Mouse (Mus musculus) cerebellum, postnatal 10 days (tissue): ENCODE results near the gene Tdg.

Source experiments
- DNase-seq, 2 experiments: peaks; one replicate each; pipeline ENCODE4 v3.0.0; 2021; ENCODE audit warnings: mixed read lengths in 2 of 2

Tdg gene

GRCm38 (mm10) chr10:82663289-82663688 is 33.7 kb downstream of the Tdg start:
- DNase-seq: no peak

- no peak for DNase-seq
These were observed 36.3 kb downstream of the Tdg start for GRCm38 (mm10) chr10:82665951-82666350.

DNA sequence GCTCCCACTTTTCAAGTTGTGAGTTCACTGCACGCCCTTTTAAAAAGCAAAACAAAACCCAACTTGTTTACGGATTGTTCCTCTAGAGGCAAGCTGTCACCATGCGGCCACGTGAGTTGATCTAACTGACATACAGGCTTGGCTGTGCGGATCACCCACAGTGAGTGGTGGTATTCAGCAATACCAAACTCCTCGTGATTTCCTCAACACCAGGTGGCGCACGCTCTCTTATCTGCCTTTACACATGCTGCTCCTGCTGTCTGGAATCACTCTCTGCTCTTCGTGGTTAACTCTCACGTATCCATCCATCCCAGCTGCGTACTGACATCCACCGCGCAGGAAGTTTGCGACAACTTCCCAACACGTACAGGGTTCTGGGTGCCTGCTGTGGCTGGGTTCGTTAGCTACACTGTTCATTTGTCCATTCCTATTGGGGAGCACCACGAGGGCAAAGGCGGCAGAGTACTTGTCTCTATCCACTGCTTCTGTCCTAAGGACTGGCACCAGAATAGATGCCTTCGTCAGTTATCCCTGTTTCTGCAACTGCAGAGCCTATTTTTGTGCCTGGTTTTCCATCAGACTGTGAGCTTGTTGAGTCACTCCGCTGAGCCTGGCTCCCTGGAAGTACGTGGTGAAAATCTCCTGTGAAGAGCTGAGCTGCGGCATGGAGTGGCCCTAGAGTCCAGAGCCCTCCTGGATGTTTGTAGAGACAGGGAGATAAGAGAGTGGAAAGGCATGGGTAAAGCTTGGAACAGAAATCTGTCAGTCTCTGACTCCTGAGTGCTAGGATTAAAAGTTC is 37.0 kb downstream of the Tdg start:
- DNase-seq: peak; percentile 97

DNA sequence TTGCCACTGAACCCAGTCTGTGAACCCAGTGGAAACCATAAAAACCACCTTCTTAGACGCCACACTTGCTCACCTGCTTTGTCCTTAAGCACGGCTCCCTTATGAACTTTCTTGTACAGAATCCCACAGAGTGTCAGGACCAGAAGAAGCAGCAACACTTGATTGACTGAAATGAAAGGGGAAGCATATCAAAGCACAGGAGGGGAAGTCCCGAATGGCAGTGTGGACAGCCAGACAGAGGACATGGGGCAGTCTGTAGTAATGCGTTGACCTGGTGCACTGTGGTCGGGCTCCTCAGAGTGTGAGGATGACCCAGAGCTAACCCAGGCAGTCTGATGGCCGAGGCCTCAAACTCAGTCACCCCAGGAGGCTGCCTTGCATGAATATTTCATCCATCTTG is 40.6 kb downstream of the Tdg start:
- no peak for DNase-seq

- DNase-seq: peak; percentile 98
These were observed 47.3 kb downstream of the Tdg start for GRCm38 (mm10) chr10:82676949-82677348.

DNA sequence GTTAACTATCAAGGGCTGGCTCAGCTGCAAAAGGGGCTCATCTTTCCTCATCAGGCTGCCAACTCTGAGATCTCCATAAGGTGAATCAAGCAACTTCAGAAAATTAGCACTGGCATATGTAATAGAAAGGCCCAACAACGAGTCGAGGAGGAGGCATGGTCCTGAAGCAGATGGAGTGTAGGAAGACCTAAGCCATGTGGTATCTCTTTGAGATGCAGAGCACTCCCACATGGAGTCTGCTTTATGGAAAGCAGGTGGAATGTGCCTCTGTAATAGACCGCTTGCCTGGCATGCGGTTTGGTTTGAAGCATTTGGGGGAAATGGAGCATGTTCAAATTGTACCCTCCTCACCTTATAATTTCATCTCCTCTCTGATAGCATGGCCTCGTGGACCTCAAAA is 51.1 kb downstream of the Tdg start:
- DNase-seq: no peak

DNA sequence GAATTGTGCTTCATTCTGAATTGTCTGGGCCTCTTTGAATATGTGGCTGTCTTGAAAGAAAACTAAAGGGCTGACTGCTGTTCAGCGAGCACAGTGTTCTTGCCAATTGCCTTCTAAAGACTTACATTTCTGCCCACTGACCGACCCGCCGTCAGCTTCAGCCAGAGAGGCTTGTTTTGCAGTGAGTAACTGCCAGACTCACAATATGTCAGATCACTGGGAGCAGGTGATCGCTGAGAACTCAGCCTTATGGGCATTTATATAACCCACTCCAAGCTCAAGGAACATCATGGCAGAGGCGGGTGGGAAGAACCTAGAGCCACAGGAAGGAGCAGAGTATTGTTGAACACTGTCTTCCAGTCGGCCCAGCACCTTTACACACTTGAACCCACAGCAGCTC is 52.0 kb downstream of the Tdg start:
- DNase-seq: peak; percentile 42 to 52

DNA sequence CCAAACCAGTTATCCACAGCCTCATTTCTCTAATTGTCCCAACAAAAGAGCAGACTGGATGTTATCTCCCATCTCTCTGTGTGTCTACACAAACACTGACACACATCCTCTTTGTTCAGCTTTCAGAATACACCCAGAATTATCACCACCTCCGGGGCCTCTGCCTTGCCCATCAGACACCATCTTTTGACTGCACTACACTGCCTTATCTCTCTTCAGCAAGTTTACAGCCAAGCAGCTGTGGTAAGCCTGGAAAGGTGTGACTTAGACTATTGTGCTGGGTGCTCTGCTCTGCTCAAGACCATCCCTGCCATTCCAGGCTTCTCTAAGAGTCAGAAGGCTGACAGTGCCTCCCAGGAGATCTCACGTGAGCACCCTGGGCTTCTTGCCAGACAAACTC is 55.8 kb downstream of the Tdg start:
- DNase-seq: no peak

DNA sequence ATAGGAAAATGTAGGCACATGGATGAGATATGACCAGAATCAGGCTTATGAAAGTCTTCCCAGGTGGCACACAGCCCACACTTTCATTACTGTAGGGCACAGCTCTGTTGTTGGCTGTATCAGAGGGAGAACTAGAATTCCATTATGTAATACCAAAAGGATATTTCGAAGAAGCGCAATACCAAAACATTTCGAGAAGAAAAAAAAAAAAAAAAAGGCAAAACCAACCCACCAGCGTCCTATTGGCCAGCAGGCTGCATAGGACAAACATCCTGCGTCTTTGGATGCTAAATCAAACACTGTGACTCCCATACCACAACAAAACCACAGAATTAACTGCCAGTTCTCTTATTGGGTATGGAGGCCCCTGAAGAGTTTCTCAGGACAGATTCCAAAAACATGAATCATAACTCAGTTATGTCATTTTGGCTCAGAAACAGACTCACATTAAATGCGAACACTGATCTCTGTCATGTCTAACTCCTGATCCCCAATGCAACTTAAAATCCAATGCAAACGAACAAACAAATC is 60.1 kb downstream of the Tdg start:
- DNase-seq: no peak

GRCm38 (mm10) chr10:82690494-82690893 is 60.9 kb downstream of the Tdg start, which contains the start of gene Glt8d2:
Gene Glt8d2, minus strand, starts transcription at chr10:82690650.
- DNase-seq: peak in 1 of 2 experiments; percentile 19

GRCm38 (mm10) chr10:82695956-82696355 is 66.3 kb downstream of the Tdg start, which contains the start of gene Hcfc2:
Gene Hcfc2, plus strand, starts transcription at chr10:82696160.
- no peak for DNase-seq

GRCm38 (mm10) chr10:82696453-82697079 is 66.9 kb downstream of the Tdg start:
- DNase-seq: peak; percentile 78 to 81

DNA sequence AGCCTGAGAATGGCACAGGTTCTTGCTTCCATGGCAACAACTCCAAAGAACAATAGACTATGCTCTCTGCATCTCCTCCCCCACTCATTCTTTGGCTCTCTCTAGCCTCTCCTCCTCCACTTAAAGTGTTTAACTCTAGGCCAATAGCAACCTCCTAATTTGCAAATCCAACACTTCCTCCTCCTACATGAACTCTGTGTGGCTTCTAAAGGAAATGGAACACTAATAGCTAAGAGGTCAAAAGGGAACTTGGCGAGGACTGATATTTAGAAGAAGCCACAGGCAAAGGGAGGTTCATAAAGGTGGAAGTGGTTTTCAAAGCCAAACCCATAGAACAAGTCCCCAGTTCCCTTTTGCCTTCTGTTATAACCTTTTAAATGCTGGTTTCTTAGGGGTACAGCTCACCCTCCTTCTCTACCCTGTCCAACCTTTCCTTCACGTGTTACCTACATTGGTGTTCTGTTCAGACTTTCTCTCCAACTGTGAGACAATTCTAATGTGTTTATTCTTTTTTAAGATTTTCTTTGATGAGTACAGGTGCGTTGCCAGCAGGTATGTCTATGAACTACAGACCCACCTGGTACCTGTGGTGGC is 67.8 kb downstream of the Tdg start:
- no peak for DNase-seq

DNA sequence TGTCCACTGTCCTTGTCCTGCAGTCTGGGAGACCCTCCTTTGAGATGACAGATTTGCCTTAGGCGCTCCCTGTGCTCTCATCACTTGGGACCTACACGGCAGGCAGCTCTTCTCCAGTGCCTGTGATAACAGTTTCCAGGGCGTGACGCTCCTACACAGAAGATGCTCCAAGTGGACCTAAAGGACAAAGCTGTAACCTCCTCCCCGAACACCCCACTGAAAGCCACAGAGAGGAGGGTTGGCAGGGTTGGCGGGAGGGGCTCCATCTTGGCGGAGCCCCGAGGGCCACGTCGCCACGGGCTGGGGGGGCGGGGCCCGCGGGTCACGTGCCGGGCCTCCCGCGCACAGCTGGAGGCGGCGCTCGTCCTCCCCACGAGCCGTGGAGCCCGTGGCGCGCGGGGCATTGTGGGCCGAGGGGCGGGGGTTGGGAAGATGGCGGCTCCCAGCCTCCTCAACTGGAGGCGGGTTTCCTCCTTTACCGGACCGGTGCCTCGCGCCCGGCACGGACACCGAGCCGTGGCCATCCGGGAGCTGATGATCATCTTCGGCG is 69.2 kb downstream of the Tdg start:
- DNase-seq: peak; percentile 96 to 97

DNA sequence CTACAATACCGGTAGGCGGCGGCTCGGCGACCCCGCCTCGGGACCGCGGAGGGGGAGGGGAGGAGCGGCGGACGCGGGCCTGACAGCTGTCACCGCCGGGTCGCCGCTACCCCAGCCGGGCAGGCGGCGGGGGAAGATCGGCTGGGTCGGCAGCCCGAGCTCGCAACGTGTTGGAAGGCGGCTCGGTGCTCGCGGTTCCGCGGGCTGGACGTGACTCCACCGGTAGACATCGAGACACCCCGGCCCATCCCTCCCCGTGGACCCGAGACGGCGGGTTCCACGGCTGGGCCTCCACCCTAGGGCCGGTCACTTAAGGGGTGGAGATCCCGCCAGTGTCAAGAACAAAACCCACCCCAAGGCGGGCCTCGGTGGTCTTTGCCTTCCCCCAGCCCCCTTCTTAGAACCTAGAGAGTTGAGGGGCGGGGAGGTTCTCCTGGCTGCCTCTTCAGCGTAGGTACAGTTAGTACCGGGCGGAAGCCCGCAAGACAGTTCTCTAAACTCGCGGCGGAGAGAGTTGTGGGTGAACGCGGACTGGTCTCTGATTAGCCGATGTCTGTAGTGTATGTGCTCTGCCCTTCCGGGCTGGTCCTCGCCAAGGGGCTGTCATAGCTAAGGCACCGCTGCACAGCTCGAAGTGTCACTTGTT is 69.8 kb downstream of the Tdg start:
- DNase-seq: peak in 1 of 2 experiments; percentile 40
